Mouse (Mus musculus) midbrain, embryonic 14.5 days (tissue): ENCODE results near the gene Rab3a. TPM values are rescaled to one million over a fixed set of nuclear protein-coding genes. Genes with fewer than 3 reads are reported as not detected.
A peak's percentile ranks its signal among the peaks of the same experiment; 100 is the strongest.

ENCODE experiments used
- ATAC-seq: fragments of 200-750 bp; cut with Nextera tagmentation; 2 replicates; pipeline ENCODE4 v1.8.0; 2017; ENCODE audit warnings: moderate number of reproducible peaks, moderate library complexity; ENCODE audit not compliant: low FRiP score, low TSS enrichment
- DNase-seq: peaks from one replicate; pipeline ENCODE4 v3.0.0-alpha.2; 2015
- H3K27ac ChIP-seq: fragments of 300-500 bp; sonication (generic); replicated peaks from 2 replicates; pipeline ENCODE4 v1.5.1; 2014; ENCODE audit warnings: mild to moderate bottlenecking, low read depth, low read length, moderate library complexity
- H3K27me3 ChIP-seq: fragments of 300-500 bp; sonication (generic); 2 replicates; pipeline ENCODE4 v1.6.1; 2014; ENCODE audit warnings: low read length, control low read depth, mixed read lengths; ENCODE audit not compliant: control insufficient read depth, insufficient read depth
- H3K36me3 ChIP-seq: fragments of 300-500 bp; sonication (generic); 2 replicates; pipeline ENCODE4 v1.6.1; 2014; ENCODE audit warnings: low read length, control low read depth; ENCODE audit not compliant: control insufficient read depth, insufficient read depth
- H3K4me1 ChIP-seq: fragments of 300-500 bp; sonication (generic); 2 replicates; pipeline ENCODE4 v1.6.1; 2014; ENCODE audit warnings: mild to moderate bottlenecking, antibody characterized with exemption, low read length, control low read depth; ENCODE audit not compliant: control insufficient read depth, insufficient read depth
- H3K4me2 ChIP-seq: fragments of 300-500 bp; sonication (generic); 2 replicates; pipeline ENCODE4 v1.6.1; 2014; ENCODE audit warnings: mild to moderate bottlenecking, low read length, moderate library complexity
- H3K4me3 ChIP-seq: fragments of 300-500 bp; sonication (generic); replicated peaks from 2 replicates; pipeline ENCODE4 v1.5.1; 2014; ENCODE audit warnings: low read depth, low read length
- H3K9ac ChIP-seq: fragments of 300-500 bp; sonication (generic); replicated peaks from 2 replicates; pipeline ENCODE4 v1.6.1; 2014; ENCODE audit warnings: mild to moderate bottlenecking, low read length, moderate library complexity
- H3K9me3 ChIP-seq: fragments of 300-500 bp; sonication (generic); 2 replicates; pipeline ENCODE4 v1.6.1; 2016; ENCODE audit warnings: low read length, control low read depth, mixed read lengths; ENCODE audit not compliant: control insufficient read depth
- WGBS: fragments of 180-500 bp; shearing (Covaris S2); extraction: QIAGEN DNeasy Blood & Tissue Kit; methylation state at CpG from one replicate; pipeline ENCODE4 v1.1.7; 2014; 5-methylcytosine and 5-hydroxymethylcytosine counted together
- polyA plus RNA-seq: library from polyadenylated mRNA; unstranded; fragments of >200 nt; fragmentation: Nextera tagmentation; extraction: Ambion mirVana; gene quantifications from 2 replicates; pipeline ENCODE4 v1.2.1, GENCODE M21; 2014

Rab3a gene
- polyA plus RNA-seq, 1 experiment from 2014 or later: 407 TPM

DNA sequence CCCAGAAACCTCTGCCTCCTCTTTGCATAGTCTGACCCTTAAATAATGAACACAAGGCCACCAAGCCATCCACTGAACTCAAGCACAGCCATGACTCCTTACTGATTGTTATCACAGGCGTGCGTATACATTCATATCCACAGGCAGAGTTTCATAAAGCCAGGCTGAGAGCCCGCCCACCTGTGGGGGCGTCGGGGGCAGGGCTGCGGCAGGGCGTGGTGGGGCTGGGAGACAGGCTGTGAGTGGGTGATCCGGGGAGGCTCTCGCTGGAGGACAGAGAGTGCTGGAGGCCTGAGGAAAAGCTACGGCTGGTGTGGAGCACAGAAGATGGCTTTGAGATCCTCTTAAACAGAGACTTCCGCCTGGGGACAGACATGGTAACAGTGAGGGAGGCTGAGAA, 25.6 kb downstream of the Rab3a start:
- Histone ChIP-seq H3K9ac (0 out of 2 replicates have a peak overlapping the region, but pooled peaks have one; percentile 0), H3K27me3 (no peaks in the 10 kb centered on the region), H3K9me3 (no peaks in the 10 kb centered on the region), H3K36me3 (peaks cover 58% of the 10 kb centered on the region), H3K4me2 (no peak overlapping the region), H3K27ac (no peak overlapping the region), H3K4me3 (no peak overlapping the region), H3K4me1 (peaks cover 19% of the 10 kb centered on the region)
- WGBS: 82% methylated on average over 11 of the region's 11 CpGs
- no peak for DNase-seq
- no peak for ATAC-seq

DNA sequence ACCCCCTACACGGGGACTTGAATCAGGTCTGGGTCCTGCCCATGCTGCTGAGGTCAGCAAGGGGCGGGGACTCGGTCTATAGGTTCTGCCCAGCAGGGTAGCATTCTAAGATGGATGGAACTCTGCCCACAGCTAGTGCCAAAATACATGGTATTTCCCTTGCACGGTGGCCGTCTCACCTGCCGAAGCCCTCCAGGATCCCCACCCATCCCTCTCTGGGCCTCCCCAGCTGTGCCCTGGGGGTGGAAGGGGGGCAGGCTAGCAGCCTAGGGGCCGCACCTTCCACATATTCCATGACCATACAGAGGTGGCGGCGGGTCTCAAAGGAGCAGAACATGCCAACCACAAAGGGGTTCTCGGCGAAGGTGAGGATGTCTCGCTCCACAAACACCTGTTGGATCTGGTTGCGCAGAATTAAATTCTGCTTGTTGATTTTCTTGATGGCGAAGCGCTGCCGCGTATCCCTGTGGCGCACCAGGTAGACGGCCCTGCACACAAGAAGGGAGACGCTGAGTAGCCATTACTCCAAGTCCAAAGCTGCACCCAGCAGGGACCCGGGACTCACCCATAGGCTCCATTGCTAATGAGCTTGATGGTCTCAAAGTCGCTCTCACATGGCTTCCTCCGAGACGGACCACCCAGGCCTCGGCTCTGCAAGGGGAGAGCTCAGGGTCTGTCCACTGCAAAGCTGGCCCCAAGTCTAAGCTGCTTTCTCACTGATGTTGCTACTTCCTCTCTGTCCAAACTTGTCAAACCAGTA, 32.0 kb downstream of the Rab3a start:
- Histone ChIP-seq H3K4me3 (no peak overlapping the region), H3K9ac (no peak overlapping the region), H3K36me3 (peaks cover 64% of the 10 kb centered on the region), H3K27ac (no peak overlapping the region), H3K4me1 (peaks cover 8% of the 10 kb centered on the region; the same call in 1 of the 2 replicates), H3K9me3 (no peaks in the 10 kb centered on the region), H3K4me2 (no peak overlapping the region), H3K27me3 (no peaks in the 10 kb centered on the region)
- 86% methylated on average over 25 of the region's 25 CpGs for WGBS
- ATAC-seq (no peak), DNase-seq (no peak)

DNA sequence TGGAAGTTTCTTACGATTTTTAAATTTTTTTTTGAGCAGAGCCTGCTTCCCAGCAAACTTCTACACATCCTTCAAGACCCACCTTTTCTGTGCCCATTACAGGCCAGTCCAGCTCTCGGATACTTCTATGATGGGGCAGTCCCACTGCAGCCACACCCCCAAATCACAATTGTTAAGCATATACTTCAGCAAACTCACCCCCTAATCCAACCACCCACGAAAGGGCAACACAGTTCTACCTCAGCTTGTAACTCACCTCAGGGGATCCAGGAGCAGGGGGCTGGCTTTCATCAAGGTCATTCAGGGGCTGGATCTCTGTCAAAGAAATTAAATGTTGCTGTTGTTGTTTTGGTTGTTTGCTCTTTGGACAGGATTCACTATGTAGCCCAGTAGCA, 32.6 kb downstream of the Rab3a start:
- Histone ChIP-seq H3K9me3 (no peaks in the 10 kb centered on the region), H3K4me2 (no peak overlapping the region), H3K9ac (no peak overlapping the region), H3K27ac (no peak overlapping the region), H3K36me3 (peaks cover 59% of the 10 kb centered on the region), H3K4me3 (no peak overlapping the region), H3K27me3 (no peaks in the 10 kb centered on the region), H3K4me1 (peaks cover 12% of the 10 kb centered on the region; the same call in 1 of the 2 replicates)
- DNase-seq (no peak), ATAC-seq (no peak)
- 97% methylated on average over 3 of the region's 3 CpGs for WGBS

DNA sequence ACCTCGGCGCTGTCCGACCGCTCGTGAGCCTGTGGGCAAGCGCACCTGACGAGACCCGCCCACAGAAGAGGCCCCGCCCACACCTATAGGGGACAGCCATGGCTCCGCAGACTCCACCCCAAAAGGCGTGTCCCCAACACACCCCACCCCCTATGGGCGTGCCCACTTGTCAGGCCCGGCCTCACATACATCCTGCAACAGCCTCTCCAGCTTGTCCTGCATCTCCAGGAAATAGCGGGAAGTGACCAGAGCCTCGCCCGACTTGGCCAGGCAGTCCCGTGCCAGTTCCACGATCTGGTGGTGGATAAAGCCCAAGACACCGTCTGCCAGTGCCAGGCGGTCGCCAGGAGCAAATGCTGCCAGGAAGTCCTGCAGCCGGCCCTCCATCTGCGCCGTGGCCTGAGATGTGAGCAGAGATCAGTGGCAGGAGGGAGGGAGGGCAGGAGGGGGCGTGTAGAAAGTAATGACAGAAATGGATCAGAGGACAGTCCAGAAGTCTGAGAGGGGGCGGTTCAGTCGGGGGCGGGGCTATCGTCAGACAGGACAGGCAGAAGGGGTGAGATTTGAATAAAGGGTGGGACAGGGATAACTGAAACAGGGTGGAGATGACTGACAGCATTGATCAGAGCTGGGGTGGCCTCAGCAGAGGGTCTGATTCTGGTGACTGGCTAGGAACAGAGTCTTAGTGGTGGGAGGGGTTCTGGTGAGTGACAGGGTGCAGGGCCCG, 33.6 kb downstream of the Rab3a start:
- Histone ChIP-seq H3K27me3 (no peaks in the 10 kb centered on the region), H3K9me3 (no peaks in the 10 kb centered on the region), H3K9ac (no peak overlapping the region), H3K36me3 (peaks cover 54% of the 10 kb centered on the region), H3K4me3 (no peak overlapping the region), H3K4me2 (no peak overlapping the region), H3K4me1 (peaks cover 18% of the 10 kb centered on the region), H3K27ac (no peak overlapping the region)
- 20% methylated on average over 30 of the region's 30 CpGs for WGBS
- ATAC-seq (no peak), DNase-seq (peak; percentile 65)

DNA sequence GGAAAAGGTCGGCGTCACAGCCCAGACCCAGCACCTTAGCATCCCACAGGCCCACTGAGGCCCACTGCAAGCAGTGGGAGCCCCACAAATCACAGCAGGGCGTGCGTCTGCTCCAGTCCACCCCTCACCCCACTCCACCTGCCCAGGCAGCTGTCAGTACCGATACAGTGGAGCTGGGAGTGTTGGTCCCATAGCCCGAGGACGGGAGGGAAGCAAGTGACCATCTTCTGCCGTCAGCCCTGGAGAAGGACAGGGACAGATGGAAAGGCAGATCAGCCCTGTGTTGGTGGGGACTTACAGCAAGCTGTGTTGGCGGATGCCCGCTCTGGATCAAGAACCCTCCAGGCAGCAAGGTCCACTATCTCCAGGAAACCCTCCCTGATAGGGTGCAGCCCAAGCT, 34.6 kb downstream of the Rab3a start:
- Histone ChIP-seq H3K9ac (no peak overlapping the region), H3K27ac (no peak overlapping the region), H3K27me3 (no peaks in the 10 kb centered on the region), H3K36me3 (peaks cover 45% of the 10 kb centered on the region), H3K4me3 (no peak overlapping the region), H3K9me3 (no peaks in the 10 kb centered on the region), H3K4me2 (no peak overlapping the region), H3K4me1 (peaks cover 23% of the 10 kb centered on the region)
- WGBS: 81% methylated on average over 10 of the region's 10 CpGs
- ATAC-seq (no peak), DNase-seq (no peak)

DNA sequence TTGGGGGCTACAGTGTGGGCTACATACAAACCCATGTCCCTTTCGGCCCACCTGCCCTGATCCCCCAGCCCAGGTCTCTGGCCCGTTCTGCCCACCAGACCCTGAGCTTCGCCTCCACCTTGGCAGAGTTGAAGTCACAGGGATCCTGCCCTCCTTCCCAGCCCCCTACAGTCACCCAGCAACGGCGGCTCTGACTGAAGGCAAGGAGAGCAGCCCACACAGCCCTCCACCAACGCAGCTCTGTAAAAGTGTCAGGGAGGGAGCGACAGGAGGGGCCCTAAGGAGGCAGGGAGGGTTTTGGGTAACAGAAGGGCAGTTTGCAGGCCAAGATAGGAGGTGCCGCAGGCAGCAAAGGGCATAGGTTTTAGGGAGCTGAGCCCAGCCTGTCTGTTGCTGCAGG, 36.4 kb downstream of the Rab3a start:
- peaks cover 28% of the 10 kb centered on the region for H3K36me3 ChIP-seq
- WGBS: 63% methylated on average over 8 of the region's 8 CpGs
- DNase-seq: no peak
- H3K27me3 ChIP-seq: no peaks in the 10 kb centered on the region
- H3K27ac ChIP-seq: no peak overlapping the region
- ATAC-seq: no peak
- H3K9ac ChIP-seq: peak overlapping the region; percentile 61
- no peaks in the 10 kb centered on the region for H3K9me3 ChIP-seq
- H3K4me1 ChIP-seq: peaks cover 23% of the 10 kb centered on the region
- peak overlapping the region; percentile 81 for H3K4me2 ChIP-seq
- H3K4me3 ChIP-seq: no peak overlapping the region

DNA sequence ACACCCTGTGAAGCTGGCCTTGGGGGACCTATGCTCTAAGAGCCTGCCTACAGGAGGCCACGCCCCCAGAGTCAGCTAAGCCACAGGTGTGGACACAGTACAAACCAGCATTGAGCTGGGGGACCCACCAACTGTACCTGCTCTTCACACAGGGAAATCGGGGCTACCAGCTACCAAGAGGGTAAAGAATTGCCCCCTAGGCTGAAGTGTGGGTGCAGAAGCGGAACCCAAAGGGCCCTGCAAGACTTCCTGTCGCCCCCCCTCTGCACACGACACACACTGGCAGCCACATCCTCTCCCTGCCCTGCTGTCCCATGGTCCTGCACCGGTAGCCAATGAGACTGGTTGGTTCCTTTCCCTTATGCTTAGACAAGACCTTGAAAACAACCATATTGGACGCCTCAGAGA, 36.8 kb downstream of the Rab3a start:
- no peak for DNase-seq
- WGBS: 84% methylated on average over 7 of the region's 7 CpGs

DNA sequence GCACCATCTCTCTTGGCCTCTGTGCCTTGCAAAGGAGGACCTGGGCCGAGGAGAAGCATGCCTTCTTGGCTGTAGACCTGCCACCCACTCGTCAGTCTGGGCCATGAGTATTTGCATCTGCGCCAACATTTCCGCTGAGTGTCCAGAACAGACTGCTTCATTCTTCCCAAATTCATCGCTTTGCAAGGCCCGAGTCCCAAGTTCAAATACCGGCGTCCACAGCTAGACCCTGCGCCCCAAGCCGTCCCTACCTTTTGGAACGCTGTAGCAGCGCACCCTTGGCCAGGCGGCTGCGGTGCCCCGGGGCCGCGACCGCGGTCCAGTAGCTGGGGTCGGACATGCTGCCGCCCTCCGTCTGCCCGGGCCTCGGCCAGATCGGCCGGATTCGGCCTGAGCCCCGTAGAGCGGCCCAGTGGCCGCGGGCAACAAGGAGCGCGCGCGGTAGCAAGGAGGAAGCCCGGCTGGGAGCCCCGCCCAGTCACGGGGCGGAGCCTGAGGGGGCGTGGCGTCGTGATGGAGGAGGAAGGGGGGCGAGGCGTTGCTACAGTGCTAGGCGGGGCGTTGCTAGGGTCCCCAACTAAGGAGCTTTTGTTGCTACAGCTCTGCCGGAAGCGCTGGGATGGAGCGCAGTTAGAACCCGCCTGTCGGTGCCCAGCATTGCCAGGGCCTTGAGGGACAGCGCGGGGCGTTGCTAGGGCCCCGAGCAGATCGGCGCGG, 37.7 kb downstream of the Rab3a start:
- H3K27me3 ChIP-seq: no peaks in the 10 kb centered on the region
- ATAC-seq (peak; percentile 86), DNase-seq (peak; percentile 98)
- peak overlapping the region; percentile 81 for H3K4me2 ChIP-seq
- 5% methylated on average over 58 of the region's 58 CpGs for WGBS
- peak overlapping the region; percentile 87 for H3K27ac ChIP-seq
- H3K4me3 ChIP-seq: peak overlapping the region; percentile 51
- H3K9ac ChIP-seq: peak overlapping the region; percentile 61
- H3K4me1 ChIP-seq: peaks cover 26% of the 10 kb centered on the region
- H3K36me3 ChIP-seq: peaks cover 20% of the 10 kb centered on the region
- H3K9me3 ChIP-seq: no peaks in the 10 kb centered on the region

More for the DNA sequence above, 36.8 kb downstream of the Rab3a start:
- Histone ChIP-seq H3K27ac (no peak overlapping the region), H3K4me3 (peak overlapping the region; percentile 51), H3K9me3 (no peaks in the 10 kb centered on the region), H3K27me3 (no peaks in the 10 kb centered on the region), H3K36me3 (peaks cover 24% of the 10 kb centered on the region), H3K4me1 (peaks cover 23% of the 10 kb centered on the region), H3K4me2 (peak overlapping the region; percentile 81), H3K9ac (peak overlapping the region; percentile 61)
- ATAC-seq: no peak
